Mouse (Mus musculus): ENCODE results near the gene Ccdc189. TPM values are rescaled to one million over a fixed set of nuclear protein-coding genes. Genes with fewer than 3 reads are reported as not detected.

Gene Ccdc189
- polyA plus RNA-seq, 1 experiment from 2014 or later, result 23.6 TPM

GRCm38 (mm10) chr7:127549116-127549835, 39.1 kb downstream of the Ccdc189 start:
- no peak overlapping the region for H3K4me3 ChIP-seq (ENCODE audit: low read length)
- H3K4me2 ChIP-seq (ENCODE audit: low read depth, low read length), result no peak overlapping the region
- WGBS, result 85% methylated on average over 15 of the region's 15 CpGs
- H3K27ac ChIP-seq (ENCODE audit: low read length), result no peak overlapping the region
- no peaks in the 10 kb centered on the region for H3K4me1 ChIP-seq (replicated peaks; ENCODE audit: control insufficient read depth, insufficient read depth, low read length)
- H3K9me3 ChIP-seq (ENCODE audit: control insufficient read depth, low read length), result no peaks in the 10 kb centered on the region
- ATAC-seq (ENCODE audit: low read depth), result no peak
- no peaks in the 10 kb centered on the region for H3K27me3 ChIP-seq (ENCODE audit: control insufficient read depth, insufficient read depth, low read depth, low read length)
- peaks cover 50% of the 10 kb centered on the region for H3K36me3 ChIP-seq (ENCODE audit: control insufficient read depth, insufficient read depth, low read length)
- H3K9ac ChIP-seq (ENCODE audit: low read length), result no peak overlapping the region

- 91% methylated on average over 3 of the region's 3 CpGs for WGBS
- H3K36me3 ChIP-seq (ENCODE audit: control insufficient read depth, insufficient read depth, low read length), result peaks cover 73% of the 10 kb centered on the region
- H3K4me3 ChIP-seq (ENCODE audit: low read length), result no peak overlapping the region
- H3K9me3 ChIP-seq (ENCODE audit: control insufficient read depth, low read length), result no peaks in the 10 kb centered on the region
- no peak for ATAC-seq (ENCODE audit: low read depth)
- H3K27me3 ChIP-seq (ENCODE audit: control insufficient read depth, insufficient read depth, low read depth, low read length), result no peaks in the 10 kb centered on the region
- no peak overlapping the region for H3K4me2 ChIP-seq (ENCODE audit: low read depth, low read length)
- H3K4me1 ChIP-seq (replicated peaks; ENCODE audit: control insufficient read depth, insufficient read depth, low read length), result no peaks in the 10 kb centered on the region
- H3K27ac ChIP-seq (ENCODE audit: low read length), result no peak overlapping the region
- H3K9ac ChIP-seq (ENCODE audit: low read length), result no peak overlapping the region
Observed at GRCm38 (mm10) chr7:127541671-127542070, 46.7 kb downstream of the Ccdc189 start.

Other genes with a start within 250 kb of the Ccdc189 start
- gene Zfp768, start 243.0 kb downstream of the Ccdc189 start, polyA plus RNA-seq (2015; fragmentation: Nextera tagmentation; extraction: Ambion mirVana), result 15.1 and 17.6 TPM in 2 replicates
- 8.4 and 9.9 TPM in 2 replicates for gene Zfp747, start 212.5 kb downstream of the Ccdc189 start, polyA plus RNA-seq (2015; fragmentation: Nextera tagmentation; extraction: Ambion mirVana)
- gene 9130019O22Rik, start 201.4 kb downstream of the Ccdc189 start, polyA plus RNA-seq (2015; fragmentation: Nextera tagmentation; extraction: Ambion mirVana), result 7.3 and 8.0 TPM in 2 replicates
- 5.7 and 6.6 TPM in 2 replicates for gene E430018J23Rik, start 195.0 kb downstream of the Ccdc189 start, polyA plus RNA-seq (2015; fragmentation: Nextera tagmentation; extraction: Ambion mirVana)
- gene Zfp764, start 181.8 kb downstream of the Ccdc189 start, polyA plus RNA-seq (2015; fragmentation: Nextera tagmentation; extraction: Ambion mirVana), result 9.1 and 9.3 TPM in 2 replicates
- 24.9 and 25.3 TPM in 2 replicates for gene Zfp688, start 166.5 kb downstream of the Ccdc189 start, polyA plus RNA-seq (2015; fragmentation: Nextera tagmentation; extraction: Ambion mirVana)
- gene Zfp689, start 139.4 kb downstream of the Ccdc189 start, polyA plus RNA-seq (2015; fragmentation: Nextera tagmentation; extraction: Ambion mirVana), result 6.4 and 6.7 TPM in 2 replicates
- 38.6 and 43.3 TPM in 2 replicates for gene Prr14, start 129.0 kb downstream of the Ccdc189 start, polyA plus RNA-seq (2015; fragmentation: Nextera tagmentation; extraction: Ambion mirVana)
- gene Fbrs, start 109.4 kb downstream of the Ccdc189 start, polyA plus RNA-seq (2015; fragmentation: Nextera tagmentation; extraction: Ambion mirVana), result 9.9 and 11.1 TPM in 2 replicates
- 33.7 and 37.9 TPM in 2 replicates for gene Srcap, start 76.6 kb downstream of the Ccdc189 start, polyA plus RNA-seq (2015; fragmentation: Nextera tagmentation; extraction: Ambion mirVana)
- gene Gm42715, start 69.0 kb downstream of the Ccdc189 start, polyA plus RNA-seq (2015; fragmentation: Nextera tagmentation; extraction: Ambion mirVana), result 14.6 and 15.2 TPM in 2 replicates
- gene Tmem265, start 27.2 kb downstream of the Ccdc189 start, polyA plus RNA-seq (2015; fragmentation: Nextera tagmentation; extraction: Ambion mirVana), result 8.4 and 8.7 TPM in 2 replicates
- 36.9 and 40.0 TPM in 2 replicates for gene Phkg2, start 15.3 kb downstream of the Ccdc189 start, polyA plus RNA-seq (2015; fragmentation: Nextera tagmentation; extraction: Ambion mirVana)
- gene Rnf40, start 172 bp upstream of the Ccdc189 start, polyA plus RNA-seq (2015; fragmentation: Nextera tagmentation; extraction: Ambion mirVana), result 47.6 and 51.1 TPM in 2 replicates
- 12.5 and 12.6 TPM in 2 replicates for gene Zfp629, start 27.2 kb upstream of the Ccdc189 start, polyA plus RNA-seq (2015; fragmentation: Nextera tagmentation; extraction: Ambion mirVana)
- 40.5 and 46.1 TPM in 2 replicates for gene Bcl7c, start 120.3 kb upstream of the Ccdc189 start, polyA plus RNA-seq (2015; fragmentation: Nextera tagmentation; extraction: Ambion mirVana)
- 11.4 and 11.8 TPM in 2 replicates for gene Ctf1, start 124.1 kb upstream of the Ccdc189 start, polyA plus RNA-seq (2015; fragmentation: Nextera tagmentation; extraction: Ambion mirVana)
- 0.23 and 0.24 TPM in 2 replicates for gene Ctf2, start 143.6 kb upstream of the Ccdc189 start, polyA plus RNA-seq (2015; fragmentation: Nextera tagmentation; extraction: Ambion mirVana)
- 3.1 and 3.8 TPM in 2 replicates for gene Fbxl19, start 155.9 kb upstream of the Ccdc189 start, polyA plus RNA-seq (2015; fragmentation: Nextera tagmentation; extraction: Ambion mirVana)
- gene Orai3, start 181.2 kb upstream of the Ccdc189 start, polyA plus RNA-seq (2015; fragmentation: Nextera tagmentation; extraction: Ambion mirVana), result 29.1 and 32.7 TPM in 2 replicates
- 13.8 and 18.1 TPM in 2 replicates for gene Setd1a, start 188.1 kb upstream of the Ccdc189 start, polyA plus RNA-seq (2015; fragmentation: Nextera tagmentation; extraction: Ambion mirVana)
- gene Gm49388, start 197.0 kb upstream of the Ccdc189 start, polyA plus RNA-seq (2015; fragmentation: Nextera tagmentation; extraction: Ambion mirVana), result not detected in 2 replicates
- 27.5 and 32.1 TPM in 2 replicates for gene Hsd3b7, start 212.0 kb upstream of the Ccdc189 start, polyA plus RNA-seq (2015; fragmentation: Nextera tagmentation; extraction: Ambion mirVana)
- 44.5 and 45.1 TPM in 2 replicates for gene Stx4a, start 235.7 kb upstream of the Ccdc189 start, polyA plus RNA-seq (2015; fragmentation: Nextera tagmentation; extraction: Ambion mirVana)
- 1.1 and 1.3 TPM in 2 replicates for gene Stx1b, start 236.0 kb upstream of the Ccdc189 start, polyA plus RNA-seq (2015; fragmentation: Nextera tagmentation; extraction: Ambion mirVana)